Mouse (Mus musculus): ENCODE results near the gene Tial1. TPM values are rescaled to one million over a fixed set of nuclear protein-coding genes. Genes with fewer than 3 reads are reported as not detected.

The Tial1 gene
- polyA plus RNA-seq, 2 experiments, result 15.2 to 55.3 TPM

GRCm38 (mm10) chr7:128392972-128393314, 68.6 kb downstream of the Tial1 start:
- peaks cover 28 to 66% of the 10 kb centered on the region in 2 experiments for H3K4me1 ChIP-seq (replicated peaks; ENCODE audit: control insufficient read depth in 2 of 2, insufficient read depth in 2 of 2, low read length in 1 of 2)
- no peak overlapping the region for H3K9ac ChIP-seq (replicated peaks)
- DNase-seq (ENCODE audit: low read depth in 3 of 3, low spot score in 3 of 3) (no peak), ATAC-seq (ENCODE audit: insufficient read depth) (no peak)
- no peaks in the 10 kb centered on the region for H3K27me3 ChIP-seq (ENCODE audit: control insufficient read depth, insufficient read depth, low read length)
- H3K9me3 ChIP-seq (ENCODE audit: control insufficient read depth, low read length), result no peaks in the 10 kb centered on the region
- no peaks in the 10 kb centered on the region for H3K36me3 ChIP-seq (replicated peaks; ENCODE audit: control insufficient read depth, insufficient read depth, low read depth)
- TF ChIP-seq EP300 (IDR thresholded peaks at IDR 0.05; ENCODE audit: low read depth), result no peak
- no peak overlapping the region for H3K4me3 ChIP-seq (ENCODE audit: insufficient read depth in 1 of 2, low read depth in 2 of 2, low read length in 2 of 2)
- 21% methylated on average over 5 of the region's 5 CpGs for WGBS (ENCODE audit: insufficient replicate concordance)
- no peak overlapping the region for H3K27ac ChIP-seq
- H3K4me2 ChIP-seq (ENCODE audit: low read depth), result peak overlapping the region; percentile 19; the same call in 1 of the 2 replicates

GRCm38 (mm10) chr7:128392071-128392971, 69.2 kb downstream of the Tial1 start:
- Histone ChIP-seq H3K27me3 (ENCODE audit: control insufficient read depth, insufficient read depth, low read length) (no peaks in the 10 kb centered on the region), H3K4me3 (ENCODE audit: insufficient read depth in 1 of 2, low read depth in 2 of 2, low read length in 2 of 2) (no peak overlapping the region), H3K4me2 (ENCODE audit: low read depth) (peak overlapping the region; percentile 29), H3K4me1 (replicated peaks; ENCODE audit: control insufficient read depth in 2 of 2, insufficient read depth in 2 of 2, low read length in 1 of 2) (peaks cover 28 to 60% of the 10 kb centered on the region in 2 experiments), H3K27ac (peak overlapping the region; percentile 41), H3K36me3 (replicated peaks; ENCODE audit: control insufficient read depth, insufficient read depth, low read depth) (no peaks in the 10 kb centered on the region), H3K9ac (replicated peaks) (no peak overlapping the region), H3K9me3 (ENCODE audit: control insufficient read depth, low read length) (no peaks in the 10 kb centered on the region)
- DNase-seq (ENCODE audit: low read depth in 3 of 3, low spot score in 3 of 3) (no peak), ATAC-seq (ENCODE audit: insufficient read depth) (peak; percentile 52)
- WGBS (ENCODE audit: insufficient replicate concordance), result 17% methylated on average over 18 of the region's 18 CpGs
- TF ChIP-seq EP300 (IDR thresholded peaks at IDR 0.05; ENCODE audit: low read depth) (no peak), CTCF (IDR thresholded peaks at IDR 0.05; ENCODE audit: low read depth) (no peak)

- ATAC-seq (ENCODE audit: insufficient read depth), result peak; percentile 54; the same call in 1 of the 2 replicates
- H3K27ac ChIP-seq, result peak overlapping the region; percentile 41
- no peak for DNase-seq (ENCODE audit: low read depth in 3 of 3, low spot score in 3 of 3)
Observed at GRCm38 (mm10) chr7:128391267-128392057, 70.1 kb downstream of the Tial1 start.

More at GRCm38 (mm10) chr7:128391267-128392057, 70.1 kb downstream of the Tial1 start:
- H3K36me3 ChIP-seq (replicated peaks; ENCODE audit: control insufficient read depth, insufficient read depth, low read depth), result no peaks in the 10 kb centered on the region
- peaks cover 28 to 58% of the 10 kb centered on the region in 2 experiments for H3K4me1 ChIP-seq (replicated peaks; ENCODE audit: control insufficient read depth in 2 of 2, insufficient read depth in 2 of 2, low read length in 1 of 2)
- no peaks in the 10 kb centered on the region for H3K9me3 ChIP-seq (ENCODE audit: control insufficient read depth, low read length)
- peak overlapping the region; percentile 29; the same call in 1 of the 2 replicates for H3K4me2 ChIP-seq (ENCODE audit: low read depth)
- 12% methylated on average over 12 of the region's 12 CpGs for WGBS (ENCODE audit: insufficient replicate concordance)
- H3K4me3 ChIP-seq (ENCODE audit: insufficient read depth in 1 of 2, low read depth in 2 of 2, low read length in 2 of 2), result no peak overlapping the region
- TF ChIP-seq CTCF (IDR thresholded peaks at IDR 0.05; ENCODE audit: low read depth), result no peak
- TF ChIP-seq EP300 (IDR thresholded peaks at IDR 0.05; ENCODE audit: low read depth), result no peak
- H3K27me3 ChIP-seq (ENCODE audit: control insufficient read depth, insufficient read depth, low read length), result no peaks in the 10 kb centered on the region
- no peak overlapping the region; the same call in 1 of the 2 replicates for H3K9ac ChIP-seq (replicated peaks)

Small RNA genes lying within 50 kb of the gene (microRNA-seq; reads per million reads assigned to microRNA genes)
- not detected for gene Gm24365

Other genes starting within 250 kb of the Tial1 start
- 5.2 and 6.1 TPM in 2 replicates for gene Armc5, start 224.4 kb downstream of the Tial1 start, polyA plus RNA-seq (2012; rRNA removed)
- gene Armc5, start 224.4 kb downstream of the Tial1 start, polyA plus RNA-seq (2014; fragmentation: Nextera tagmentation; extraction: Ambion mirVana), result 4.6 and 4.9 TPM in 2 replicates
- 0.92 and 1.1 TPM in 2 replicates for gene 9130023H24Rik, start 223.7 kb downstream of the Tial1 start, polyA plus RNA-seq (2012; rRNA removed)
- gene 9130023H24Rik, start 223.7 kb downstream of the Tial1 start, polyA plus RNA-seq (2014; fragmentation: Nextera tagmentation; extraction: Ambion mirVana), result 1.6 and 2.1 TPM in 2 replicates
- 5.0 and 6.0 TPM in 2 replicates for gene Tgfb1i1, start 214.9 kb downstream of the Tial1 start, polyA plus RNA-seq (2012; rRNA removed)
- gene Tgfb1i1, start 214.9 kb downstream of the Tial1 start, polyA plus RNA-seq (2014; fragmentation: Nextera tagmentation; extraction: Ambion mirVana), result 7.8 and 8.5 TPM in 2 replicates
- gene Slc5a2, start 196.1 kb downstream of the Tial1 start, polyA plus RNA-seq (2012; rRNA removed), result 1.6 and 1.8 TPM in 2 replicates
- 2.9 and 3.1 TPM in 2 replicates for gene Slc5a2, start 196.1 kb downstream of the Tial1 start, polyA plus RNA-seq (2014; fragmentation: Nextera tagmentation; extraction: Ambion mirVana)
- 23.7 and 23.9 TPM in 2 replicates for gene BC017158, start 163.5 kb downstream of the Tial1 start, polyA plus RNA-seq (2012; rRNA removed)
- 16.9 and 17.7 TPM in 2 replicates for gene BC017158, start 163.5 kb downstream of the Tial1 start, polyA plus RNA-seq (2014; fragmentation: Nextera tagmentation; extraction: Ambion mirVana)
- gene Rgs10, start 43.0 kb downstream of the Tial1 start, polyA plus RNA-seq (2012; rRNA removed), result 24.4 and 36.3 TPM in 2 replicates
- gene Rgs10, start 43.0 kb downstream of the Tial1 start, polyA plus RNA-seq (2014; fragmentation: Nextera tagmentation; extraction: Ambion mirVana), result 45.8 and 53.0 TPM in 2 replicates
- gene Bag3, start 61.9 kb upstream of the Tial1 start, polyA plus RNA-seq (2012; rRNA removed), result 2.7 and 2.9 TPM in 2 replicates
- gene Bag3, start 61.9 kb upstream of the Tial1 start, polyA plus RNA-seq (2014; fragmentation: Nextera tagmentation; extraction: Ambion mirVana), result 2.6 and 3.0 TPM in 2 replicates
- gene Inpp5f, start 149.6 kb upstream of the Tial1 start, polyA plus RNA-seq (2012; rRNA removed), result 2.8 and 3.7 TPM in 2 replicates
- 7.2 and 7.3 TPM in 2 replicates for gene Inpp5f, start 149.6 kb upstream of the Tial1 start, polyA plus RNA-seq (2014; fragmentation: Nextera tagmentation; extraction: Ambion mirVana)